Mouse (Mus musculus) heart, postnatal 0 days (tissue): ENCODE measurements around the gene Nsmf.

Experiments used
- CTCF ChIP-seq: IDR thresholded peaks from 2 replicates; pipeline ENCODE4 v1.5.1; 2016; ENCODE audit warnings: antibody characterized with exemption, control low read depth, low read depth
- EP300 ChIP-seq: IDR thresholded peaks from 2 replicates; pipeline ENCODE4 v1.6.1; 2016; ENCODE audit warnings: antibody characterized with exemption, low read depth

DNA sequence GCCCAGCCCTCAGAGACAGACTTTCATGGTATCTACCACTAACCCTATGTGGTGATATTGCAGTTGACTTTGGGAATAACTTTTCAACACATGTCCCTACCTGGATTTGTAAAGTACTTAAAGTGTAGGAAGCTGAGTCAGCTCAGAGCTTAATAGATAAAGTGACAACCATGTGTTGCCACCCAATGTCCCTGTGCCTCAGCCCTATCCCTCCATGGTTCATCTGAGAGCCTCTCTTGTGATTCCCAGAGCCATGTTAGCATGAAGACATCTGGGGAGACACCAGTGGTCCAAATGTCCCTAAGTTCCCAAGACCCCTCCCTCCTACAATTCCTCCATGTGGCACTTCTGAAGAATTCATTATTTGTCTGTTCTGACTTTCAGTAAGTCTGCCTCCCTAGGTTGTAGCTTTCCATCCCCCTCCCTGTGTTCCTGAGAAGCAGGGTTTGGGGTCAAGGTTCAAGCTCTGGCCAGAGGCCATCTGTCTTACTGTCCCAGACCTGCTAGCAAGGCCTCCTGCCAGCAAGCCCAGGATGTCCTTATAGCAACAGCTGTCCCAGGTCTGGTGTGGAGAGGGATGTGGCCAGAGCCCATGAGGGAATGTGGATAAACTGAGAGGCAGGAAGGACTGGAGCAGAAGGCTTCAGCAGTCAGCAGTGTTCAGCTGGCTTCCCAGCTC, 56.5 kb downstream of the Nsmf start:
- no peak for TF ChIP-seq CTCF
- TF ChIP-seq EP300 = no peak
